ENCODE assay signal across 26 mouse cellular contexts in the genomic region with DNA sequence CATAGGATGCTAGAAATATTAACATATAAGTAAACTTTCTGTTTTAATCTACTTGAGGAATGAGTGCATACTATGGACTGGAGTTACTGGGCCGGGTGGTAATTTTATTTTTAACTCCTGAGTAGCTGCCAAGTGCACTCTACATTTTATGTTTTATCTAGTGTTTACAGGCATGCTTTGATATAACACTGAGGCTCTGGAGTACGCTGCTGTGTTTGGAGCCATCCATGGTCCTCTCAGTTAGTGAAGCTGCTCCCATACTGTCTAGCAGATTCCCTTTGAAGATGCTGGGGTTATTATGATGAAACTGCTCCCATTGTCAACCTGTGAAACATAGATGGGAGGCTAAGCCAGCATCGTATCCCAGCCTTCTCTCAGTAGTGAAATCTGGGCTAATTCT. TPM values are rescaled to one million over a fixed set of nuclear protein-coding genes. Genes with fewer than 3 reads are reported as not detected.
DNase-seq lines count a peak whose midpoint lies in the region; ATAC-seq and TF ChIP-seq lines count a peak whose summit lies in the region.
"Had no signal": no experiment of that assay in that cellular context is flagged by ENCODE, and none has a peak within 500 bp of the region (broad histone marks: within the 10 kb centered on the region; RNA-seq: fewer than 3 reads in every experiment).

No protein-coding gene starts in this region.

- intact Hi-C loops in heart, postnatal 14 days (cut with DNase I): loop anchor here (5.0 kb wide), 2 partner anchors 192 to 237 kb away; no protein-coding TSS in a partner anchor

- H3K27ac ChIP-seq in heart, embryonic 14.5 days (replicated peaks in 1 of 2; ENCODE audit: control insufficient read depth in 1 of 2, insufficient read depth in 1 of 2, low read depth in 2 of 2, low read length in 2 of 2): peak overlapping the region; percentile 5 to 39; a peak in 1 of 4 replicates
- H3K27ac ChIP-seq in kidney, postnatal 0 days: no peak overlapping the region
- H3K27ac ChIP-seq in kidney, embryonic 16.5 days (ENCODE audit: low read length): no peak overlapping the region
- no peak overlapping the region for H3K27ac ChIP-seq in lung, postnatal 0 days (ENCODE audit: low read length)
- peak overlapping the region; percentile 75 for H3K27ac ChIP-seq in brown adipose tissue, adult 24 weeks (replicated peaks; ENCODE audit: low read depth, low read length)
- H3K27ac ChIP-seq: embryonic facial prominence, embryonic 10.5 days; forebrain, embryonic 13.5 days; hindbrain, embryonic 12.5 days had no signal

- no peak for TF ChIP-seq EP300 in lung, postnatal 0 days (IDR thresholded peaks at IDR 0.05)

- H3K4me3 ChIP-seq in heart, embryonic 14.5 days (ENCODE audit: control insufficient read depth in 1 of 2, insufficient read depth in 1 of 2, low read depth in 1 of 2, low read length in 2 of 2): no peak overlapping the region
- H3K4me3 ChIP-seq in kidney, postnatal 0 days (replicated peaks; ENCODE audit: low read depth, low read length): no peak overlapping the region
- H3K4me3 ChIP-seq in kidney, embryonic 16.5 days (ENCODE audit: low read length): no peak overlapping the region
- H3K4me3 ChIP-seq in lung, postnatal 0 days (ENCODE audit: low read depth, low read length): no peak overlapping the region
- H3K4me3 ChIP-seq in brown adipose tissue, adult 24 weeks (ENCODE audit: insufficient read depth, low read depth, low read length): no peak overlapping the region
- H3K4me3 ChIP-seq: embryonic facial prominence, embryonic 10.5 days; forebrain, embryonic 13.5 days; hindbrain, embryonic 12.5 days had no signal

- DNase-seq in heart, postnatal 14 days: no peak
- DNase-seq in kidney, postnatal 0 days (ENCODE audit: low spot score): peak; percentile 38
- DNase-seq in lung, postnatal 0 days (ENCODE audit: low spot score): peak; percentile 8
- DNase-seq in lung, adult 18-20 months: no peak
- DNase-seq in thymus, adult 18-20 months: no peak
- DNase-seq: B cell, adult 2 months; cerebellum, adult 18-20 months; cerebellum, adult 9-11 months; forebrain, postnatal 0 days; heart, postnatal 4 days had no signal

- no peaks in the 10 kb centered on the region for H3K27me3 ChIP-seq in heart, embryonic 14.5 days (ENCODE audit: control insufficient read depth, insufficient read depth, low read length)
- H3K27me3 ChIP-seq in kidney, postnatal 0 days (ENCODE audit: insufficient read depth, low read length): no peaks in the 10 kb centered on the region
- no peaks in the 10 kb centered on the region for H3K27me3 ChIP-seq in kidney, embryonic 16.5 days (ENCODE audit: insufficient read depth, low read length)
- no peaks in the 10 kb centered on the region for H3K27me3 ChIP-seq in lung, postnatal 0 days (replicated peaks; ENCODE audit: insufficient read depth, low read length)
- H3K27me3 ChIP-seq: forebrain, embryonic 13.5 days; hindbrain, embryonic 12.5 days; Patski had no signal

- no peak for TF ChIP-seq CTCF in kidney, postnatal 0 days (IDR thresholded peaks at IDR 0.05; ENCODE audit: low read depth)
- no peak for TF ChIP-seq CTCF in lung, postnatal 0 days (IDR thresholded peaks at IDR 0.05)

- no peaks in the 10 kb centered on the region for H3K36me3 ChIP-seq in heart, embryonic 14.5 days (ENCODE audit: control insufficient read depth, insufficient read depth, low read length)
- no peaks in the 10 kb centered on the region for H3K36me3 ChIP-seq in kidney, postnatal 0 days (ENCODE audit: insufficient read depth, low read length)
- H3K36me3 ChIP-seq in kidney, embryonic 16.5 days (ENCODE audit: insufficient read depth, low read length): no peaks in the 10 kb centered on the region
- no peaks in the 10 kb centered on the region for H3K36me3 ChIP-seq in lung, postnatal 0 days (ENCODE audit: insufficient read depth, low read length)
- H3K36me3 ChIP-seq: embryonic facial prominence, embryonic 10.5 days; hindbrain, embryonic 12.5 days had no signal

- H3K9ac ChIP-seq in heart, embryonic 14.5 days (ENCODE audit: low read length): no peak overlapping the region
- H3K9ac ChIP-seq in kidney, postnatal 0 days (ENCODE audit: low read depth, low read length): no peak overlapping the region
- no peak overlapping the region for H3K9ac ChIP-seq in kidney, embryonic 16.5 days (replicated peaks; ENCODE audit: low read length)
- no peak overlapping the region for H3K9ac ChIP-seq in lung, postnatal 0 days (replicated peaks; ENCODE audit: low read depth)
- H3K9ac ChIP-seq: forebrain, embryonic 13.5 days; forebrain, postnatal 0 days; hindbrain, embryonic 12.5 days had no signal

- no peaks in the 10 kb centered on the region for H3K9me3 ChIP-seq in heart, embryonic 14.5 days (ENCODE audit: control insufficient read depth, low read length)
- H3K9me3 ChIP-seq in kidney, postnatal 0 days (replicated peaks; ENCODE audit: low read length): no peaks in the 10 kb centered on the region
- no peaks in the 10 kb centered on the region for H3K9me3 ChIP-seq in kidney, embryonic 16.5 days (ENCODE audit: low read length)
- H3K9me3 ChIP-seq in lung, postnatal 0 days (ENCODE audit: low read length): no peaks in the 10 kb centered on the region
- H3K9me3 ChIP-seq: embryonic facial prominence, embryonic 10.5 days; forebrain, embryonic 13.5 days; hindbrain, embryonic 12.5 days had no signal

- 21% methylated on average over 3 of the region's 3 CpGs for WGBS in heart, embryonic 14.5 days
- WGBS in kidney, postnatal 0 days: 52% methylated on average over 3 of the region's 3 CpGs
- 49% methylated on average over 3 of the region's 3 CpGs for WGBS in kidney, embryonic 16.5 days
- 32% methylated on average over 3 of the region's 3 CpGs for WGBS in lung, postnatal 0 days

- H3K4me2 ChIP-seq in heart, embryonic 14.5 days (ENCODE audit: low read length): no peak overlapping the region
- H3K4me2 ChIP-seq in kidney, postnatal 0 days (ENCODE audit: low read length): no peak overlapping the region
- H3K4me2 ChIP-seq in kidney, embryonic 16.5 days (replicated peaks; ENCODE audit: low read depth, low read length): no peak overlapping the region
- H3K4me2 ChIP-seq in lung, postnatal 0 days (replicated peaks; ENCODE audit: low read depth, low read length): no peak overlapping the region
- H3K4me2 ChIP-seq: forebrain, embryonic 13.5 days; hindbrain, embryonic 12.5 days had no signal

- H3K4me1 ChIP-seq in heart, embryonic 14.5 days (ENCODE audit: control insufficient read depth in 2 of 2, insufficient read depth in 2 of 2, low read length in 2 of 2): peaks cover 20 to 32% of the 10 kb centered on the region in 2 experiments
- peaks cover 13% of the 10 kb centered on the region; the same call in 1 of the 2 replicates for H3K4me1 ChIP-seq in kidney, postnatal 0 days (replicated peaks; ENCODE audit: insufficient read depth, low read length)
- peaks cover 16% of the 10 kb centered on the region; the same call in 1 of the 2 replicates for H3K4me1 ChIP-seq in kidney, embryonic 16.5 days (ENCODE audit: insufficient read depth, low read length)
- H3K4me1 ChIP-seq in lung, postnatal 0 days (ENCODE audit: insufficient read depth, low read depth, low read length): no peaks in the 10 kb centered on the region
- peaks cover 12% of the 10 kb centered on the region for H3K4me1 ChIP-seq in brown adipose tissue, adult 24 weeks (ENCODE audit: control insufficient read depth, insufficient read depth, insufficient read length, low read length)

- ATAC-seq in heart, embryonic 14.5 days (ENCODE audit: insufficient number of reproducible peaks, insufficient read depth, low FRiP score, low read depth): no peak
- no peak for ATAC-seq in kidney, postnatal 0 days (replicated peaks; ENCODE audit: low FRiP score, low read depth)
- no peak for ATAC-seq in kidney, embryonic 16.5 days (ENCODE audit: low FRiP score, low TSS enrichment)
- no peak for ATAC-seq in lung, postnatal 0 days
- ATAC-seq: activated CD4-positive, CD25-positive, alpha-beta regulatory T cell, adult 4 months; CD4-positive, CD25-positive, alpha-beta regulatory T cell, adult 4 months; forebrain, embryonic 13.5 days; forebrain, postnatal 0 days; hindbrain, embryonic 16.5 days; inflammation-experienced regulatory T-cells, adult 6 months; Patski had no signal

RNA-seq across cellular contexts. Expression of gene Ctla4, which starts 27.6 kb away (rescaled TPM):
- polyA plus RNA-seq in heart, embryonic 14.5 days (2014; fragmentation: Nextera tagmentation; extraction: Ambion mirVana): not detected in 2 replicates
- total RNA-seq in heart, postnatal 14 days (2021): under 1 TPM; 0.22 to 0.54 TPM
- polyA plus RNA-seq in kidney, postnatal 0 days (2015; fragmentation: Nextera tagmentation; extraction: Ambion mirVana): not detected in 2 replicates
- polyA plus RNA-seq in kidney, embryonic 16.5 days (2015; fragmentation: Nextera tagmentation; extraction: Ambion mirVana): not detected in 2 replicates
- not detected in 2 replicates for polyA plus RNA-seq in lung, postnatal 0 days (2015; fragmentation: Nextera tagmentation; extraction: Ambion mirVana)
- not detected in 2 replicates for polyA plus RNA-seq in brown adipose tissue, adult 24 weeks (2012; ENCODE audit: insufficient read depth, insufficient read length, missing spikeins)
- total RNA-seq: adrenal gland, adult 18-20 months; gastrocnemius, adult 8-10 months; gastrocnemius, postnatal 4 days; heart, postnatal 4 days had no signal
- polyA plus RNA-seq: embryonic facial prominence, embryonic 10.5 days; embryonic facial prominence, embryonic 14.5 days; forebrain, embryonic 13.5 days; forebrain, postnatal 0 days; hindbrain, embryonic 12.5 days; hindbrain, embryonic 16.5 days; intestine, postnatal 0 days; Patski had no signal

Comparison
In these comparisons a context has a peak if more than half of its experiments do, and no peak if none do; other contexts are left out.
1. DNase-seq: peak in kidney, postnatal 0 days (single experiment) and lung, postnatal 0 days (single experiment); none in heart, postnatal 14 days (0 of 2), lung, adult 18-20 months (0 of 2) and thymus, adult 18-20 months (0 of 2).
2. H3K27ac ChIP-seq: peak in heart, embryonic 14.5 days (2 of 2) and brown adipose tissue, adult 24 weeks (single experiment); none in kidney, postnatal 0 days (single experiment), kidney, embryonic 16.5 days (single experiment) and lung, postnatal 0 days (single experiment).